Mouse (Mus musculus) small intestine, adult 2 months (tissue): ENCODE measurements around the gene Stk38. TPM values are rescaled to one million over a fixed set of nuclear protein-coding genes. Genes with fewer than 3 reads are reported as not detected.
A peak's percentile ranks its signal among the peaks of the same experiment; 100 is the strongest.
"Not testable (repeated sequence)": the region's sequence is repeated elsewhere in the genome, so short reads cannot be mapped to it uniquely, and the experiment has no call there.

Experiments
- H3K27ac ChIP-seq: fragments of 200-500 bp; 2 replicates; pipeline ENCODE4 v1.5.1; 2012; ENCODE audit warnings: low read depth, low read length, control low read depth, inconsistent platforms; ENCODE audit not compliant: insufficient read depth
- H3K27me3 ChIP-seq: fragments of 200-500 bp; 2 replicates; pipeline ENCODE4 v1.6.1; 2012; ENCODE audit warnings: mild to moderate bottlenecking, moderate library complexity, low read length, inconsistent platforms; ENCODE audit not compliant: control insufficient read depth, insufficient read depth
- H3K36me3 ChIP-seq: fragments of 200-500 bp; 2 replicates; pipeline ENCODE4 v1.6.1; 2012; ENCODE audit warnings: mild to moderate bottlenecking, low read length, control low read depth, inconsistent platforms; ENCODE audit not compliant: control insufficient read depth, insufficient read depth
- H3K4me1 ChIP-seq: fragments of 200-500 bp; 2 replicates; pipeline ENCODE4 v1.6.1; 2012; ENCODE audit warnings: low read length, inconsistent platforms, mixed read lengths; ENCODE audit not compliant: control insufficient read depth, insufficient read depth, insufficient read length
- H3K4me3 ChIP-seq: fragments of 200-500 bp; 2 replicates; pipeline ENCODE4 v1.5.1; 2012; ENCODE audit warnings: low read depth, mild to moderate bottlenecking, control low read depth, inconsistent platforms, low read length, moderate library complexity
- CTCF ChIP-seq: fragments of 200-500 bp; IDR thresholded peaks from 2 replicates; pipeline ENCODE4 v1.5.1; 2012; ENCODE audit warnings: low read depth, mild to moderate bottlenecking, control low read depth, inconsistent platforms, low read length, moderate library complexity, mixed read lengths; ENCODE audit not compliant: insufficient replicate concordance, insufficient read length; ENCODE audit errors: extremely low read depth
- POLR2A ChIP-seq: fragments of 200-500 bp; IDR thresholded peaks from 2 replicates; pipeline ENCODE4 v1.6.1; 2012; ENCODE audit warnings: low read depth, mild to moderate bottlenecking, control low read depth, inconsistent platforms, low read length, moderate library complexity
- WGBS: fragments of 180-500 bp; shearing (Covaris S2); methylation state at CpG from one replicate; pipeline ENCODE4 v1.1.7; 2018; 5-methylcytosine and 5-hydroxymethylcytosine counted together
- polyA plus RNA-seq: library from polyadenylated mRNA; depleted of rRNA; stranded (reverse); fragments of >200 nt; gene quantifications from 2 replicates; pipeline ENCODE4 v1.2.3, GENCODE M21; 2012

Stk38 gene
- polyA plus RNA-seq, 1 experiment: 105 TPM

- H3K27ac ChIP-seq: peak overlapping the region; percentile 88
- H3K4me1 ChIP-seq: peaks cover 10% of the 10 kb centered on the region; the same call in 1 of the 2 replicates
- H3K36me3 ChIP-seq: no peaks in the 10 kb centered on the region
- 0% methylated on average over 7 of the region's 7 CpGs for WGBS
- TF ChIP-seq CTCF: no peak
- TF ChIP-seq POLR2A: no peak
- H3K4me3 ChIP-seq: peak overlapping the region; percentile 75
- H3K27me3 ChIP-seq: no peaks in the 10 kb centered on the region
These were observed 983 bp downstream of the Stk38 start for GRCm38 (mm10) chr17:29006812-29007211.

GRCm38 (mm10) chr17:29005002-29005401, 2.8 kb downstream of the Stk38 start:
- 37% methylated on average over 3 of the region's 3 CpGs for WGBS
- TF ChIP-seq POLR2A (no peak), CTCF (no peak)
- H3K27ac ChIP-seq: peak overlapping the region; percentile 78; the same call in 1 of the 2 replicates
- no peak overlapping the region for H3K4me3 ChIP-seq
- H3K4me1 ChIP-seq: peaks cover 10% of the 10 kb centered on the region; the same call in 1 of the 2 replicates
- no peaks in the 10 kb centered on the region for H3K27me3 ChIP-seq
- H3K36me3 ChIP-seq: peaks cover 2% of the 10 kb centered on the region

GRCm38 (mm10) chr17:29003740-29004139, 4.1 kb downstream of the Stk38 start:
- Histone ChIP-seq H3K27me3 (no peaks in the 10 kb centered on the region), H3K27ac (0 out of 2 replicates have a peak overlapping the region, but pooled peaks have one; percentile 10), H3K4me3 (no peak overlapping the region), H3K36me3 (peaks cover 10% of the 10 kb centered on the region), H3K4me1 (peaks cover 10% of the 10 kb centered on the region; the same call in 1 of the 2 replicates)
- TF ChIP-seq POLR2A (no peak), CTCF (no peak)
- WGBS: 28% methylated on average over 1 of the region's 1 CpGs

GRCm38 (mm10) chr17:29000465-29000864, 7.3 kb downstream of the Stk38 start:
- TF ChIP-seq POLR2A: no peak
- TF ChIP-seq CTCF: no peak

GRCm38 (mm10) chr17:28994615-28995014, 13.2 kb downstream of the Stk38 start:
- no peaks in the 10 kb centered on the region for H3K4me1 ChIP-seq
- no peak overlapping the region for H3K4me3 ChIP-seq
- peaks cover 46% of the 10 kb centered on the region for H3K36me3 ChIP-seq
- H3K27me3 ChIP-seq: no peaks in the 10 kb centered on the region
- no peak for TF ChIP-seq POLR2A
- no peak for TF ChIP-seq CTCF
- no peak overlapping the region for H3K27ac ChIP-seq
- 82% methylated on average over 4 of the region's 4 CpGs for whole genome bisulfite sequencing

More at GRCm38 (mm10) chr17:29000465-29000864, 7.3 kb downstream of the Stk38 start:
- peaks cover 4% of the 10 kb centered on the region; the same call in 1 of the 2 replicates for H3K4me1 ChIP-seq
- H3K27ac ChIP-seq: no peak overlapping the region
- peaks cover 29% of the 10 kb centered on the region for H3K36me3 ChIP-seq
- no peaks in the 10 kb centered on the region for H3K27me3 ChIP-seq
- H3K4me3 ChIP-seq: no peak overlapping the region
- WGBS: 80% methylated on average over 6 of the region's 6 CpGs

DNA sequence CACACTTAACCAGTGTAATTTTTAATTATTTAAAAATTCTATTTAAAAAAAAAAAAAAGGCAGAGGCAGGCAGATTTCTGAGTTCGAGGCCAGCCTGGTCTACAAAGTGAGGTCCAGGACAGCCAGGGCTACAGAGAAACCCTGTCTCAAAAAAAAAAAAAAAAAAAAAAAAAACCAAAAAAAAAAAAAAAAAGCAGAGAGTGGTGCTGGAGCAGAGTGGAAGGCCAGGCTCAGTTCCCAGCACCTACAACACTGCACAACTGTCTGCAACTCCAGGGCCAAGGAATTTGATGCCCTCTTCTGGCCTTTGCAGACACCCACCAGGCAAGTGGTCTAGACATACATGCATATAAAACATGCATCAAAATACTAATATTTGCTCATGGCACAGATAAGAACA, 14.8 kb downstream of the Stk38 start:
- H3K36me3 ChIP-seq: peaks cover 43% of the 10 kb centered on the region
- H3K4me3 ChIP-seq, H3K27me3 ChIP-seq, H3K4me1 ChIP-seq, H3K27ac ChIP-seq: not testable (repeated sequence)
- WGBS: 100% methylated on average over 1 of the region's 1 CpGs

DNA sequence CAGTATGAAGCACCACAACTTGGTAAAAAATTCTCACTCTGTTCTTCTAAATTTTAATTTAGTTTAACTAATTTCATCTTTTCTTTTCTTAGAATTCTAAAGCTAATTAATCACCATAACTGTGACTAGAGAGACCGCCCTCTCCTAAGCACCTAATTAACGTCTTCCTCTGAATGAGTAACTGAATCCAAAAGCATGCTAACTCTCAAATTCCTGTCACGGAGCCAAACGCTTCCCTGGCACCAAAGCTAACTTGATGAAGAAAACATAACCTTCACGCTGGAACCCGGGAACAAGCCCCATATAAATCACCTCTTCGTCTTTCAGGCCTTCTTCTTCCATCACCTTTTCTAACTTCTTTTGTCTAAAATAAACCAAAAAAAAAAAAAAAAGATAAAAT, 15.7 kb downstream of the Stk38 start:
- Histone ChIP-seq H3K4me1 (no peaks in the 10 kb centered on the region), H3K36me3 (peaks cover 42% of the 10 kb centered on the region), H3K4me3 (no peak overlapping the region), H3K27me3 (no peaks in the 10 kb centered on the region), H3K27ac (no peak overlapping the region)
- WGBS: 75% methylated on average over 7 of the region's 7 CpGs
- TF ChIP-seq POLR2A (no peak), CTCF (no peak)

DNA sequence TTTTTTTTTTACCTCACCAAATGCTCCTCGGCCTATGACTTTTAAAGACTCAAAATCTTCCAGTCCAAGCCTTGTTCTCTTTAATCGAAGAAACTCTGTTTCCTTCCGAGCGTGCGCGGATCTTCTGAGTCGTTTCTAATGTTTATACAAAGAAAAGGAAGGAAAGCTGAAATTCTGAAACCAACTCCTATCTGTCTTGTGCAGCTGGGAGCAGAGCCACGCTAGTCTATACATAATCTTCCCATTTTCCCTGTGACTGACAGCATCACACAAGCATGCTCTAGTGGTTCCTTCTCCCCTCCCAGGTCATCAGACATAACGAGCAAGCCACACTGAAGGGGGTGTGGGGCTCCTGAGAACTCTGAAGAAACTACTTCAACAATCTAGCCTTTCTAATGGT, 16.5 kb downstream of the Stk38 start:
- H3K27ac ChIP-seq: no peak overlapping the region
- no peak overlapping the region for H3K4me3 ChIP-seq
- H3K27me3 ChIP-seq: no peaks in the 10 kb centered on the region
- TF ChIP-seq POLR2A: no peak
- no peaks in the 10 kb centered on the region for H3K4me1 ChIP-seq
- H3K36me3 ChIP-seq: peaks cover 45% of the 10 kb centered on the region
- WGBS: 80% methylated on average over 9 of the region's 9 CpGs
